Mouse (Mus musculus) activated CD4-positive, CD25-positive, alpha-beta regulatory T cell, adult 4 months (primary cell): Measurements from ENCODE around the gene Sec14l3. TPM values are rescaled to one million over a fixed set of nuclear protein-coding genes. Genes with fewer than 3 reads are reported as not detected.
"Not testable (repeated sequence)": the region's sequence is repeated elsewhere in the genome, so short reads cannot be mapped to it uniquely, and the experiment has no call there.

Experiments
- ATAC-seq: one replicate; pipeline ENCODE4 v1.8.0; 2017
- polyA plus RNA-seq, 2 experiments: library from polyadenylated mRNA; unstranded; fragments of 100-300 nt; shearing (Covaris generic); gene quantifications; one replicate each; pipeline ENCODE4 v1.2.1; 2017

The Sec14l3 gene
- polyA plus RNA-seq = not detected

DNA sequence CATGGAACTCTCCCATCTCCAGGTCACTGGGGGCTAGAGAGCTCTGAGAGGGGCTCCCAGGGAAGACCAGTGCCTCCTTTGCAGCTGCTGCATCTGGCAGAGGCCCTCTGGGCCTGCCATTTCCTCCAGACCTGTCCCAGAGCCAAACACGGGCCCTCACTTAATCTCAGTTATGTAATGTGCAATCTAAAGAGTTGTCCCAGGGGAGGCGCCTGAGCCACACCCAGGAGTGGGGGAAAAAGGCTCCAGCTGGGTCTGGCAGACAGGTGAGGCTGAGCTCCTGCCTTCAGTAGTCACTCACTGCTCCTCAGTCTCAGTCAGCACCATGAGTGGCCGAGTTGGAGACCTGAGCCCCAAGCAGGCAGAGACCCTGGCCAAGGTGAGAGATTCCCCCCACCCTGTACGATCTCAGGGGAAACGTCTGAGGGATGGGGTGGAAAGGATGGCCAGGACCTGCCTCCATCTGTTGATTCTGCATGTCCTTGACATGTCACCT, at the start of gene Sec14l3:
TSS of gene Sec14l3 (plus strand) at position 215 of the 496 bp plus-strand sequence.
- ATAC-seq = no peak

DNA sequence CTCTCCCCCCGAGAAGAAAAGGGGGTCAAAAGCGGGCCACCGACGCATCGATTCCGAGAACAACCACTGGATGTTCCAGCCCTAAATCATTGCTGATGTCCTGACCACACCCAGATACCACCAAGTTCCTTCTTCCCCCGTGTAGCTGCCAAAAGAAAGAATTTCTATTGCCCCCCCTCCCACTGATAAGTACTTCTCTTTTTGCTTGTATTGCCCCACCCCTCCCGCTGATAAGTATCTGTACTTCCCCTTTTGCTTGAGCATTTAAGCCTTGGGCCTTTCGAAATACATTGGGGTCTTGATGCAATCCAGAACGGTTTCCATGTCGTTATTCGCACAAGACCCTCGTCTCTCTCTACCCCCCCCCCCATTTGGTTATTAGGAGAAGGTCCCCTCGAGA, 48.8 kb upstream of the Sec14l3 start:
- ATAC-seq = not testable (repeated sequence)

DNA sequence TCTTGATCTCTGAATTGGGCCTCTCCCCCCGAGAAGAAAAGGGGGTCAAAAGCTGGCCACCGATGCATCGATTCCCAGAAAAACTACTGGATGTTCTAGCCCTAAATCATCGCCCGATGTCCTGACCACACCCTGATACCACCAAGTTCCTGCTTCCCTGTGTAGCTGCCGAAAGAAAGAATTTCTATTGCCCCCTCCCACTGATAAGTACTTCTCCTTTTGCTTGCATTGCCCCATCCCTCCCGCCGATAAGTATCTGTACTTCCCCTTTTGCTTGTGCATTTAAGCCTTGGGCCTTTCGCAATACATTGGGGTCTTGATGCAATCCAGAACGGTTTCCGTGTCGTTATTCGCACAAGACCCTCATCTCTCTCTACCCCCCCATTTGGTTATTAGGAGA, 42.5 kb upstream of the Sec14l3 start:
- ATAC-seq = not testable (repeated sequence)

GRCm38 (mm10) chr11:4023321-4023720, 41.3 kb upstream of the Sec14l3 start:
- no peak for ATAC-seq

- ATAC-seq = no peak
Observed at GRCm38 (mm10) chr11:4027066-4027465, 37.6 kb upstream of the Sec14l3 start.

DNA sequence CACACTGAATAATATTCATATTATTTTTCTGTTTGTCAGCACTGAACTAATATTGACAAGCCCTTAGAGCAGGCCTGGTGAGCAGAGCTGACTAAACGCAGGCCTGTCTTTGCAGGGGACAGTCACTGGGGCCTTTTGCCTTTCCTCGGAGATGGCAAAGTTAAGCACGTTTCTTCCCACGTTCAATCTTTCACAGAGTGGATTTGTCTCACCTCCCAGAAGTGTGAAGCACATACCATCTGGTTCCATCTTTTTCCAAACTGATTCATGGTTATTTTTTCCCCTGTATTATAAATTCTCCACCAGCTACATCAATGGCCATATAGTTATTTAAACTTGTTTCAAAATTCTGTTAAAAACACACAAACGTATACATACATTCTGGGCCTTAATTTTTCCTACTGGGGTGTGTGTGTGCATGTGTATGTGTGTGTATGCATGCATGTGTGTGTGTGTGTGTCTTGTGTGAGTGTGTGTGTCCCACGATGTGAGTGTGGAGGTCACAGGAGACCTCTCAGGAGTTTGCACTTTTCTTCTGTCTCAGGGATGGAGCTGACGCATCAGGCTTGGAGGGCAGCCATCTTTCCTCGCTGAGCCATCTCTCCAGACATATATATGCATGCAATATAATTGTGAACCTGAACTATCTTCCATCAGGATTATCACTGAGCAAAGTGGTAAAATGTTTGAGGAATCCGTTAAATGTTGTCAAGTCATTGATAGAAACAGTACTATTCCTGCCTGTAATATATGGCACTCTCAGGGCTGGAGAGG, 36.9 kb upstream of the Sec14l3 start:
- no peak for ATAC-seq

DNA sequence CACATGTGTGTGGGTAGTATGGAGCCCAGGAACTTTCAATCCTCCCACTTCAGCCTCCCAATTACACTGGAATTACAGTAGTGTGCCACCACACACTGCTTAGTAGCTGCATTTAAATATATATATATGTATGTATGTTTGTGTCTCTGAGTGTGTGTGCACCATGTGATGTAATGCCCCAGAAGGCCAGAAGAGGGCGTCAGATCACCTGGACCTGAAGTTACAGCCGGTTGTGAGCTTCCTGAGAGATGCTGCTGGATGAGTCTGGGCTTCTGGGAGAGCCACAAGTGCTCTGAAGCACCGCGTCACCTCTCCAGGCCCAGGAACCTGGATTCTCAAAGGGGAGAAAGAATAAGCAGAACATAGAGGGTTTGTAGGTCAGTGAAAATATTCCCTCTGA, 35.3 kb upstream of the Sec14l3 start:
- ATAC-seq = no peak

GRCm38 (mm10) chr11:4031126-4031941, 33.3 kb upstream of the Sec14l3 start, which contains the start of gene Sec14l4:
Sec14l4 (plus strand) TSS chr11:4031462.
- no peak for ATAC-seq

DNA sequence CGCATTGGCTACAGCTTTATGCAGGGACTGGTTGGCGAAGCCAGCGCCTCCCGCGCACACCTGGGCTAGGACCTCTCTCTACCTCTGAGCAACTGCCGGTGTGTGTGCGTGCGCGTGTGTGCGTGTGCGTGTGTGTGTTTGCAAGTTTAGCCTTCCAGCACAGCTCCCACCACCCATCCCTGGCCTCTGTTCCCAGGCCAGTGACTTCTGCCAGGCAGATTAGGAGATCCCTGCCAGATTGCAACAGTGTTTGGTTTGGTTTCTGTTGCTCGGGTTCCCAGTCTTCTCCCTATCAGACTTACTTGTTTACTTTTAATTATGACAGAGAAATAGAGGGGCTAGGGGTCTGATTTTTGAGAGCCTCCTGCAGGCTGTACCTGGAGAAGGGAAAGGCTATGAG, 32.7 kb upstream of the Sec14l3 start:
- ATAC-seq = no peak

GRCm38 (mm10) chr11:4033471-4033870, 31.2 kb upstream of the Sec14l3 start:
- no peak for ATAC-seq

DNA sequence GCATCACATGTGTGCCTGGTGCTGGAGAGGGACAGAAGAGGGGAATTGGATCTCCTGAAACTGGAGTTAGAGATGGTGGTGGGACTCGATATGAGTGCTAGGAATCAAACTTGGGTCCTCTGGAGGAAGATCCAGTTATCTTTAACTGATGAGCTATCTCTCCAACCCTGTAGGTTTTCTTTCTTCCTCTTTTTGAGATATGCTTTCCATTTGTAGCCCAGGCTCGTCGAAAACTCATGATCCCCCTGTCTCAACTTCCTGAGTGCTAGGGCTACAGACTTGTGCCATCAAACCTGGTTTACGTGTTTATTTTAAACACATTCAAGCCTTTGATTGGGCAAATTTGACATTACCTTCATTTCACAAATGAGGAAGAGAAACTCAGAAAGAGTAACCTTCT, 30.5 kb upstream of the Sec14l3 start:
- no peak for ATAC-seq

GRCm38 (mm10) chr11:4035116-4035892, 29.3 kb upstream of the Sec14l3 start:
- ATAC-seq = no peak

GRCm38 (mm10) chr11:4035916-4036315, 28.7 kb upstream of the Sec14l3 start:
- no peak for ATAC-seq

GRCm38 (mm10) chr11:4036365-4037084, 28.1 kb upstream of the Sec14l3 start:
- no peak for ATAC-seq

DNA sequence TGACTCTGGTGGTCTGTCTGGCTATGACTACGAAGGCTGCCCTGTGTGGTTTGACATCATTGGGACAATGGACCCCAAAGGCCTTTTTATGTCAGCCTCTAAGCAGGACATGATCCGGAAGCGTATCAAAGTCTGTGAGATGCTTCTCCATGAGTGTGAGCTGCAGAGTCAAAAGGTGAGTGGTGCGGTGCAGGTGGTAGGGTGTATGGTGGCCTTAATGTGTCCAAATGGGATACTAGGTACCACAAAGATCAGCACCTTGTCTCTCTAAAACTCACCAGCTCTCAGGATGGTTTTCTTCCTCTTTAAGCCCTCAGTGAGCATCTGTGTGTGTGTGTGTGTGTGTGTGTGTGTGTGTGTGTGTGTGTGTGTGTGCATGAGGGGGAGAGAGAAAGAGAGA, 24.7 kb upstream of the Sec14l3 start:
- no peak for ATAC-seq

DNA sequence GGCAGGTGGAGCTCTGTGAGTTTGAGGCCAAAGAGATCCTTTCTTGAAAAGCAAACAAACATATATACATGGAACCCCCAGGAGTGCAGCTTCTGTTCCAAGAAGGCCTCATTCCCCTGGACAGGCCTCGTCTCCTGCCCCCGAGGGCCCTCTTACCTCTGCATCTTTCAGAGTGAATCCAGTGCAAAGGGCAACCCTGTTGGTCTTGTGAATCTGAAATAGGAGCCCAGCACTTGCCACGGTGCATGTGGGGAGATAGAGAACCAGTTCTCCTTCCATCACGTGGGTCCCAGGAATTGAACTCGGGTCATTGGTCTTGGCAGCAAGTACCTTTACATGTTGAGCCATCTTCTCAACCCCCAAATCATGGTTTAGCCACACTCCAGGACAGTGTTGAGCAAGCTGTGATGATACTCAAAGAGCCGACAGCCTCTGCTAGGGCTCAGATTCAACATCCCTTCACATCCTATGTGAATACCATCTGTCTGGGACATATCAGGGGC, 23.5 kb upstream of the Sec14l3 start:
- no peak for ATAC-seq

- no peak for ATAC-seq
Observed at GRCm38 (mm10) chr11:4043081-4043480, 21.6 kb upstream of the Sec14l3 start.

- no peak for ATAC-seq
Observed at GRCm38 (mm10) chr11:4046526-4046925, 18.1 kb upstream of the Sec14l3 start.

DNA sequence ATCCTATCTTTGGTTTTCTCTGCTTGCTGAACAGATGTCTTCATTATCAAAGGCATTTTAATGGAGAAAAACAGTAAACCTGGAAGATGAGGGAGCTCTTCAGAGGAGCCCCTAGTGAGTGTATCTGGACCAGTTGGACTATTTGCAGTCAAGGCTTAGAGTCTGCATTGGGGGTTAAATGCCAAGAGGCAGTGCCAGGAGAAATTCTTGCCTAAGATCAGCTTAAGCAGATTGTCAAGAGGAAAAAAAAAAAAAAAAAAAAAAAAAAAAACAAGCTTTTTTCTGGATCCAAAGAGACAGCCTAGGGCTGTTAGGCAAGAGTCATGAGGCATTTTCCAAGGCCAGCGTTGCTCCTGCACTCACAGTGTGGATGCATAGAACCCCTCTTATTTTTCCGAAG, 16.9 kb upstream of the Sec14l3 start:
- ATAC-seq = no peak

GRCm38 (mm10) chr11:4048438-4048837, 16.2 kb upstream of the Sec14l3 start:
- ATAC-seq = no peak

GRCm38 (mm10) chr11:4053586-4053985, 11.1 kb upstream of the Sec14l3 start:
- ATAC-seq = no peak
